Mouse (Mus musculus) right cerebral cortex, adult 18-20 months (tissue): ENCODE results near the gene Dnajb11.

Experiments
- DNase-seq: peaks from one replicate; pipeline ENCODE4 v3.0.0; 2022; ENCODE audit warnings: mixed read lengths

Gene Dnajb11

GRCm38 (mm10) chr16:22857431-22858113 lies at the start of gene Dnajb11, which contains the start of gene Tbccd1:
Gene Dnajb11, plus strand, starts transcription at chr16:22857845.
Gene Tbccd1, minus strand, starts transcription at chr16:22857669.
- DNase-seq = peak; percentile 100

GRCm38 (mm10) chr16:22811477-22811876 lies 46.2 kb upstream of the Dnajb11 start, which contains the start of gene Crygs:
Gene Crygs, minus strand, starts transcription at chr16:22811577.
- DNase-seq = no peak

- DNase-seq = peak; percentile 70
Observed at GRCm38 (mm10) chr16:22820731-22821130, 36.9 kb upstream of the Dnajb11 start.

- no peak for DNase-seq
Observed at GRCm38 (mm10) chr16:22832932-22833525, 24.6 kb upstream of the Dnajb11 start.

GRCm38 (mm10) chr16:22839146-22839857 lies 18.3 kb upstream of the Dnajb11 start:
- no peak for DNase-seq

- DNase-seq = no peak
Observed at GRCm38 (mm10) chr16:22842871-22843270, 14.8 kb upstream of the Dnajb11 start.

- peak; percentile 84 for DNase-seq
Observed at GRCm38 (mm10) chr16:22844061-22844801, 13.4 kb upstream of the Dnajb11 start.

GRCm38 (mm10) chr16:22844834-22845233 lies 12.8 kb upstream of the Dnajb11 start:
- DNase-seq = no peak

- DNase-seq = no peak
Observed at GRCm38 (mm10) chr16:22845481-22845880, 12.2 kb upstream of the Dnajb11 start.

- no peak for DNase-seq
Observed at GRCm38 (mm10) chr16:22847686-22848085, 10.0 kb upstream of the Dnajb11 start.

GRCm38 (mm10) chr16:22848331-22848730 lies 9.3 kb upstream of the Dnajb11 start:
- no peak for DNase-seq

GRCm38 (mm10) chr16:22852709-22853108 lies 4.9 kb upstream of the Dnajb11 start:
- no peak for DNase-seq

GRCm38 (mm10) chr16:22856773-22857172 lies 872 bp upstream of the Dnajb11 start:
- DNase-seq = no peak

- DNase-seq = no peak
Observed at GRCm38 (mm10) chr16:22872397-22872796, 14.8 kb downstream of the Dnajb11 start.

GRCm38 (mm10) chr16:22873369-22873768 lies 15.7 kb downstream of the Dnajb11 start:
- DNase-seq = no peak

- peak; percentile 14 for DNase-seq
Observed at GRCm38 (mm10) chr16:22876218-22877043, 18.8 kb downstream of the Dnajb11 start.

- no peak for DNase-seq
Observed at GRCm38 (mm10) chr16:22877660-22878390, 20.2 kb downstream of the Dnajb11 start.

- DNase-seq = no peak
Observed at GRCm38 (mm10) chr16:22878716-22879115, 21.1 kb downstream of the Dnajb11 start.

GRCm38 (mm10) chr16:22879945-22880595 lies 22.4 kb downstream of the Dnajb11 start:
- DNase-seq = no peak

- no peak for DNase-seq
Observed at GRCm38 (mm10) chr16:22880900-22881299, 23.3 kb downstream of the Dnajb11 start.

- no peak for DNase-seq
Observed at GRCm38 (mm10) chr16:22881487-22881886, 23.8 kb downstream of the Dnajb11 start.
